Mouse (Mus musculus) adrenal gland, postnatal 4 days (tissue): ENCODE data around the gene Snx32. TPM values are rescaled to one million over a fixed set of nuclear protein-coding genes. Genes with fewer than 3 reads are reported as not detected.

ENCODE experiments used
- DNase-seq, 2 experiments: peaks; one replicate each; pipeline ENCODE4 v3.0.0; 2021 to 2022; ENCODE audit warnings: low spot score in 2 of 2, mixed read lengths in 2 of 2
- total RNA-seq, 2 experiments: library from RNA; stranded (reverse); gene quantifications; 2 replicates each; pipeline ENCODE4 v1.2.3; 2021

Snx32 gene
- total RNA-seq, 2 experiments from 2014 or later, result 15.1 to 16.0 TPM

- no peak for DNase-seq
These were observed 26.7 kb downstream of the Snx32 start for GRCm38 (mm10) chr19:5483386-5484359.

DNA sequence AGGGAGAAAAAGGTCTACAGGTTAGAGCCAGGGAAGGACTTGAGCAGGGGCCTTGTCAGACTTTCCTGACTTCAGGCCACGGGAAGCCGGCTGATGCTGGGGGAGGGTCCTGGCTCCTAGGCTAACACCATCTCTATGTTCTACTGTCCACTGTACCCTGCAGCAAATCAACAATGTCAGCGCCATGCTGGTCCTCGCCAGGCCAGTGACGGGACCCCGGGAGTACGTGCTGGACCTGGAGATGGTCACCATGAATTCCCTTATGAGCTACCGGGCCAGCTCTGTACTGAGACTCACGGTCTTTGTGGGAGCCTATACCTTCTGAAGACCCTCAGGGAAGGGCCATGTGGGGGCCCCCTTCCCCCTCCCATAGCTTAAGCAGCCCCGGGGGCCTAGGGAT, 28.9 kb downstream of the Snx32 start:
- no peak for DNase-seq

GRCm38 (mm10) chr19:5480016-5480415, 30.3 kb downstream of the Snx32 start:
- no peak for DNase-seq

DNA sequence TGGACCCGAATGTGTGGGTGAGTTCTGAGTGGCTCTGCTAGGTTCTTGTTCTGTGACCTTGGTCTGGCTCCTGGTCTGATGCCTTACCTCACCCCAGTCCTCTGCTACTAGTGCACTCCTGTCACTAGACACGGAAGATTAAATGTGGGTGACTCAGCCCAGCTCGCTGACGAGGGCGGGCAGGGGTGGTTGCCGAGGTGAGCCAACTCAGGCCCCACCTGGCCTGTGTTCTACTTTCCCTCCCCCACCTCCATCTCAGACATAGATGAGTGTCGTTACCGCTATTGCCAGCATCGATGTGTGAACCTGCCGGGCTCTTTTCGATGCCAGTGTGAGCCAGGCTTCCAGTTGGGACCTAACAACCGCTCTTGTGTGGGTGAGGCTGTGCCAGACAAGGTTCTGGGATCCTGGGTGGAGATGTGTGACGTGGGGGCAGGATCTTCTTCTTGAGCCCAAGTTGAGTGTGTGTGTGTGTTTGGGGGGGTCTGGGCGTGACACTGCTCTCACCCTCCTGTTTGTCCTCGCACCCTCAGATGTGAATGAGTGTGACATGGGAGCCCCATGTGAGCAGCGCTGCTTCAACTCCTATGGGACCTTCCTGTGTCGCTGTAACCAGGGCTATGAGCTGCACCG, 32.6 kb downstream of the Snx32 start:
- no peak for DNase-seq

DNA sequence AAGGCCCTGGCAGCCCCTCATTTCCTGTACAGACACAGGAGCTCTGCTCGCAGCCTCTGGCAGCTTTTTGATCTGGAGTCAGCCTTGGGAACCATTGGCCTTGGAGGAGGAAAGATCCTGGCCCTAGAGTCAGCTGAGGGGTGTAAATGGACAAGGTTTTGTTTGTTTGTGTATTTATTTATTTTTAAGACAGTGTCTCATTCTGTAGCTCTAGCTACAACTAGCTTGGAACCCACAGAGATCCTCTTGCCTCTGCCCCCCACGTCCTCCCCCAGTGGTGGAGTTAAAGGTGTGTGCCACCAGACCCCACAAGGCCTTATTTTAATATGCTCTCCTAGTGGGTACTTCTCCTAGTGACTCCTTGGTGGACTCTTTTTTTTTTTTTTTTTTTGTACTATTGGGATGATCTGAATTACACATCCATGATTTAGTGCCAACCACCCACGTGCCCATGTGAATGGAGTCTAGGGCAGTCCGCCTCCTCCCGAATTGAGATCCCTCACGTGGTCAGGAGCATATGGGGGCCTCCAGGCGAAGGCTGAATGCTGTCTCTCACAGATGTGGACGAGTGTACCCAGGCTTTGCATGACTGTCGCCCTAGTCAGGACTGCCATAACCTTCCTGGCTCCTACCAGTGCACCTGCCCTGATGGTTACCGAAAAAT, 33.2 kb downstream of the Snx32 start:
- no peak for DNase-seq

DNA sequence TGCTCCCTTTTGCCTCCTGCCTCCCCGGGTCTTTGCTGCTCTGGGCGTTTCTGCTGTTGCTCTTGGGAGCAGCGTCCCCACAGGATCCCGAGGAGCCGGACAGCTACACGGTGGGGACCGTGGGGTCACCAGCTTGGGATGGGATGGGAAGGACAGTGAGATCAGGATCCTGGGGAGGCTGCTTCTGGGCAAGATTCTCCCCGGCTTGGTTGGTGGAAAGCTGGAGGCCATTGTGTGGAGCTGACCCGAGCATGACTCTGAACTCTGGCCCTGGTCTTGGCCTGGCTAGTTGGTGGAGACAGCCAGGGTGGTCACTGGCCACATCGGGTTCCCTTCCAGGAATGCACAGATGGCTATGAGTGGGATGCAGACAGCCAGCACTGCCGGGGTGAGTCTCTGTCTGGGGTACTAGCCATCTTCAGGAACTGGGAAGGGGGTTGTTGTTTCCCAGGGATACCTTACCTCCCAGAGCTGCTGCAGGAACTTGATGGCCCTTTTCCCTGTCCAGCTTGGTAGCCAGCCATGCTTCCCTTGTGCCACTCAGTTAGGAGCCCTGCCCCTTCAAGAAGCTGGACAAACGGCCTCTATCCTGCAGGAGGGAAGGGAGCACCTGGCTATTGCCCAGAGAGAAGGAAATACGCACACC, 35.1 kb downstream of the Snx32 start:
- no peak for DNase-seq

DNA sequence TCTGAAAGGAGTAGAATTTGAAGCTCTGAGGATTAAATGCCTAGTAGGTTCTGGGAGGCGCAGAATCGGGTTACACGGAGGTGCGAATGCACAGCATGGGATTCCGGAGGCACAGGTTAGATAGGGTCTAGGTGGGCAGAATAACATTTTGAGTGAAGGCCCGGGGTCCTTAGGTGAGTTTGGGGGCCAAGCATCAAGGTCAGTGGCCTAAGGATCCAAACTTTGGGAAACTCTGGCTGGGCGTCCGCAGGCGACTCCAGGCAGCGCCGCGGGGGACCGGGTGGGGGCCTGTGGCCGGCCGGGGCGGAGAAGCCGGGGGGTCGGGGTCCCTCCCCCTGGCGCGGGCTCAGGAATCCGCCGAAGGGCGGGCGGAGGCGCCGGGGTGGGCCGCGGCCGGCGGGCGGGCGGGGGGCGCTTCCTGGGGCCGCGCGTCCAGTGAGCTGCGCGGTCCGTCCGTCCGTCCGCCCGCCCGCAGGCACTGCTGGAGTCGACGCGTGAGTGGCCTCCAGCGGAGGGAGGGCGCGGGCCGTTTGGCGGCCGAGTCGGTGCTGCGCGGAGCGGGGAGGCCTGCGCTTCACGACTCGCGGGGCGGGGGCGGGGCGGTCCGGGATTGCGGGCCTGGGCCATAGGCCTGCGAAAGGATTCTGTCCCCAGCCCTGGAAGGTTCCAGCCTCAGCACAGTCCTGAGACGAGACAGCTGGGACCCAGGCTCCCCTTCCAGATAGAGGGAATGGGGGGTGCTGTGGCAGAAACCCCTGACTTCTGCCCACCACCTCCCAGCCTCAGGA, 35.9 kb downstream of the Snx32 start:
- DNase-seq, result no peak

DNA sequence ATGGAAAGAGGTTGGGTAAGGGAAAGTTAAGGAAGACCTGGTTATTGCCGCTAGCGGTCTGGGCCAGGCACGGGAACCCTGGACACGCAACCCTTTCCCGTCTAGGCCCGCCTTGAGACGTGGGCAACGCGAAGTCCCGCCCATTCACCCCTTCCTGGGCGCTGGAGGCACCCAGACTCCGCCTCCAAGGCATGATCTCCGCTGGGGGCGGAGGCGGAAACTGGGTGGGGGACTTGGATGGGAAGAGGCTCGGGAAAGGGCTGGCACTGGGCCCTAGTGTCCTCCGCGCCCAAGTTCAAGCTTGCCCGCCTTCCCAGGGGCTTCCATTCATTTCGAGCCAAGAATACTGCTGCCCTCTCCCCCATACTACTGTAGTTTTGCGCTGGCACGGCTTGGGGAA, 36.6 kb downstream of the Snx32 start, which contains the start of gene Efemp2:
TSS of gene Efemp2 (plus strand) at position 235 of the 400 bp plus-strand sequence.
- peak; percentile 43 to 73 for DNase-seq

DNA sequence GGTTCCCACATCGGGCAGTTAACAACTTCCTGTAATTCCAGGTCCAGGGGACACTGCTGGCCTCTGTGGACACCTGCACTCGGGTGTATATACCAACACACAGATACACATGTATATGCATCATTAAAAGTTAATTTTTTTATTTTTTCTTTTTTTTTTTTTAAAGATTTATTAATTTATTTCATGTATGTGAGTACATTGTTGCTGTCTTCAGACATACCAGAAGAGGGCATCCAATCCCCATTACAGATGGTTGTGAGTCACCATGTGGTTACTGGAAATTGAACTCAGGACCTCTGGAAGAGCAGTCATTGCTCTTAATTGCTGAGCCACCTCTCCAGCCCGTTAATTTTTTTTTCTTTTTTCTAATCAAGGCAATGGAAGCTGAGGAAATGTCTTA, 37.5 kb downstream of the Snx32 start:
- no peak for DNase-seq

GRCm38 (mm10) chr19:5471846-5472245, 38.5 kb downstream of the Snx32 start:
- DNase-seq, result no peak

DNA sequence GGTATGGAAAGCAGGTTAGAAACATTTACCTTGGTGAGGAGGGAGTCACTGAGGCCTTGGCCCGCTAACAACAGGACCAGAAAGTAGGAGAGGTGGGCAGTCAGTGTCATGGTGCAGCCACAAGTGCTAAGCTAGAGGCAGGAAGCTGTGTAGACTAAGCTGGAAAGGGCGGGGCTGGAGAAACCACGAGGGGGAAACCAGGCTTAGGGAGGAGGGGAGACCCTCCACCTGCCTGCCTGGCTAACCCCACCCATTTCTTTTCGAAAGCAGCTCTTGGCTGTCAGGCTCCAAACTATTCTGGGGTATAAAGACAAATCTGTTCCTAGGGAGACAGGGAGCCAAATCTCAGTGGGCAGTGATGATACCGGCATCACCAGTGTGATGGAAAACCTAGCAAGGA, 42.0 kb downstream of the Snx32 start, which contains the start of gene Ctsw:
TSS of gene Ctsw (minus strand) at position 134 of the 400 bp plus-strand sequence.
- DNase-seq, result no peak

GRCm38 (mm10) chr19:5466916-5467500, 43.3 kb downstream of the Snx32 start:
- no peak for DNase-seq

DNA sequence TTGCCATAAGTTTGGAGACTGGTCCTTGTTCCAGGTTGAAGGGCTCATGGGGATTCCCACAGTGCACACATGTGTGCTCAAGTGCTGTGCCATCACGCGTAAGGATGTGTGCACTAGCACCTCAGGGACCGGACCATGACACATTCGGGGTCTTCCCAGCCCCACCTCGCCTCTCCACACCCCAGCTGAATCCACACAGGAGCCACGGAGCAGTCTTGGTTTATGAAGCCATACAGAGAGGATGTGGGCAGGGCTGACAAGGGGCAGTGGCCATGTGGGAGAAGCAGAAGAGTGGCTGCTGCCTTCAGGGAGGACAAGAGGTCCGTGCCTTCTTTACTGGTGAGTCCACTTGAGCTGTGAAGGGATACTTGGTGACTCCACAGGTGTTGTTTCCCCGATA, 45.3 kb downstream of the Snx32 start:
- DNase-seq, result no peak

GRCm38 (mm10) chr19:5463791-5464562, 46.4 kb downstream of the Snx32 start:
- DNase-seq, result no peak

GRCm38 (mm10) chr19:5463212-5463611, 47.1 kb downstream of the Snx32 start:
- DNase-seq, result no peak

GRCm38 (mm10) chr19:5461411-5461810, 48.9 kb downstream of the Snx32 start:
- DNase-seq, result no peak

GRCm38 (mm10) chr19:5460465-5460911, 49.9 kb downstream of the Snx32 start, which contains the start of gene Fibp:
Fibp (plus strand) TSS chr19:5460615.
- DNase-seq, result peak; percentile 73 to 79

DNA sequence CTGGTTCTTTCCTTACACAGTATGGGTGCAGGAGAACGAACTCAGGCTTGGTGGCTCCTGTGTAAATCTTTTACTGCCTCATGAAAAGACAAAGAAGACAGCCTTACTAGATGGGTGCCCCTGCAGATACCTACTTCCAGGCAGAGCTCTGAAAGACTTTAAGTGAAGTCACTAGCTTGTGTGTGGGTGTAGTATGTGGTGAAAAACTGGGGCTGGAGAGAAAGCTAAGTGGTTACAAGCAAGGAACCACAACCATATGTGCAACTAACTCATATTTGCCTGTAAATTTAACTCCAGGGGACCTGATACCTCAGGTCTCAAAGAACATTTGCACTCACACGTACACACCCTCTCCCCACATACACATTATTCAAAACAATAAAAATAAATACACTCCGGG, 50.4 kb downstream of the Snx32 start:
- DNase-seq, result no peak

GRCm38 (mm10) chr19:5459019-5459418, 51.3 kb downstream of the Snx32 start:
- DNase-seq, result no peak
